Mouse (Mus musculus) 3T3-L1 (cell line): Measurements from ENCODE around the gene Myo1a.
A peak's percentile ranks its signal among the peaks of the same experiment; 100 is the strongest.

Experiments
- DNase-seq: peaks from one replicate; pipeline ENCODE4 v3.0.0-alpha.2; 2015; ENCODE audit warnings: low read depth, low spot score

The Myo1a gene

GRCm38 (mm10) chr10:127674794-127675522, 30.0 kb upstream of the Myo1a start:
- peak; percentile 96 for DNase-seq

DNA sequence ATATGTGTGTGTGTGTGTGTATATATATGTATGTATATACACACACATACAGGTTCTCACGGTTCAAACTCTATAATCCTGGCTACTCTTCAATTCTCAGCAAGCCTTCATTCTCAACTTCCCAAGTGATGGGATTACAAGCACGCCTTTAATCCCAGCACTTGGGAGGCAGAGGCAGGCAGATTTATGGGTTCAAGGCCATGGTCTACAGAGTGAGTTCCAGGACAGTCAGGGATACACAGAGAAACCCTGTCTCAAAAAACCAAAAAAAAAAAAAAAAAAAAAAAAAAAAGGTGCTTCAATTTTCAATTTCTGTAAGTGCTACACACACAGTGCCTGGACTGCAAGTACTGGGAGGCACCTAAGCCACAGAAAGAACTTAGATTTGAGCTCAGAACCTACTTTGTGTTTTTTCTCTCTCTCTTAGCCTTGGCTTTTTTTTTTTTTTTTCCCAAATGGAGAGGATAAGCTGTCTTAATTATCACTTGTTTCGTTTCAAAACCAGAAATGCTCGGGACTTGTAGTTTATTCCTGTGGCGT, 29.0 kb upstream of the Myo1a start:
- peak; percentile 22 for DNase-seq

DNA sequence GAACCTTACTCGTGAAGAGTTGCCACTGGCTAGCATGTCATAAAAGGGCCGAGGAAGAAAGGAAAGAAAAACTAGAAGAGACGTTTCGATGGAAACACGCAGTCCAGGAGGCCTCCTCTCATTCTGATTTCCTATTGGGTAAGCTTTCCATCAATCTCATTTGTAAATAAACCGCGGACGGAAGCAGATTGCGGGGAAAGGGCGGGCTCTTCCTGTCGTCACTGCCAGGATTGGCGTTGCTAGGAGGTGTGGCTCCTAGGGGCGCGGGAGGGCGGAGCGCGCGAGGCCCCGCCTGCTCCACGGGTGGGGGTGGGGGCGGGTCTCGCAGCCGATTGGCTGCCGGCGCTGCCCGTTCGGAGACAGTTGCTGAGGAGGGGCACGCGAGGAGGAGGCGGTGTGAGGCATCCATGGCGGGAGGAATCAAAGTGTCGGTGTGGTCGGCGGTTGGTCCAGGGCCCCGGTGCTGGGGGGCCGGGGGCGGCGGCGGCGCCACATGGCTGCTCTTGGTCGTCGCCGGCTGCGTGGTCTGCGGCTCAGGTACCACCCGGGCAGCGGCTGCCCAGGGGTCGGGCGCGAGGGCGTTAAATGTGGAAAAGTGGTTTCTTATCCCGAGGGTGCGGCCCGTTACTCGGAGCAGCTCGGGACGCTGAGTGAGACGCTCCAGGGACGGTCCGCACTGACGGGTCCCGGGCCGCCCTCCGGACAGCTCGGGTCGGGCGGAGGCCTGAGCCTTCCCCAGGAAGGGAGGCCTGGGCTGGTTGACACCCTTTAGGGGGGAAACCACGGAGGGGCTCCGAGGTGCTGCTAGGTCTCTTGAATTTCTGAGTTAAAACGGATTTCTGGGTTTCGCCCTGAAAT, 28.1 kb upstream of the Myo1a start:
- DNase-seq = peak; percentile 98

DNA sequence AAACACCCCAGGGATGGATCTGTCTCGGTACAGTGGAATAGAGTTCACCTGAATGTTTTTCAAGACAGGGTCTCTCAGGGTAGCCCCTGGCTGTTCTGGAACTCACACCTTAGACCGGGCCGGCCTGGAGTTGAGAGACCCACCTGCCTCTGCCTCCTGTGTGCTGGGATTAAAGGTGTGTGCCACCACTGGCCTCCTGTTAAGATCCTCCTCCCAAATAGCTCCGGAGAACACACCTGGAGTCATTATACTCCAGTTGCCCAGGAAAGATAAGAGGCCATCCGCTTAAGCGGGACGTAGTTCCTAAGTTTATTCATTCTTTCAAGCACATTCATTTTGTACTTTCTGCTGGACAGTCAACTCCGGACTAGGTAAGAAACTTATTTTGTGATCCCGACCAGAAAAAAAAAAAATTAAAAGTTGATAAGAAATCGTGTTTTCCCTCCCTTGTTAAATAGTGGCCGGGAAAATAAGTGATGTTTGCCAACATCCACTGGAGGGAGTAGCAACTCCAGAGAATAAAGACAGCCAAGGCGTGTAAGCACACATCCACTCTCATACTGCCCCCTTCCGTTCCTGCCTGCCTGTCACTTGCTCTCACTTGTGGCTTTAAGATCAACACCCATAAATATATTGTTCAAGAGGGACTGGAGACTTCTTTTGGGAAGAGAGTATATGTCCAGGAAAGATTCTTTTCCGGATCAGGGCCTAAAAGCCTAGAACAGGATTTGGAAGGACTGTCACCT, 27.2 kb upstream of the Myo1a start:
- peak; percentile 95 for DNase-seq

- DNase-seq = no peak
These were observed 25.8 kb upstream of the Myo1a start for GRCm38 (mm10) chr10:127679208-127679607.

DNA sequence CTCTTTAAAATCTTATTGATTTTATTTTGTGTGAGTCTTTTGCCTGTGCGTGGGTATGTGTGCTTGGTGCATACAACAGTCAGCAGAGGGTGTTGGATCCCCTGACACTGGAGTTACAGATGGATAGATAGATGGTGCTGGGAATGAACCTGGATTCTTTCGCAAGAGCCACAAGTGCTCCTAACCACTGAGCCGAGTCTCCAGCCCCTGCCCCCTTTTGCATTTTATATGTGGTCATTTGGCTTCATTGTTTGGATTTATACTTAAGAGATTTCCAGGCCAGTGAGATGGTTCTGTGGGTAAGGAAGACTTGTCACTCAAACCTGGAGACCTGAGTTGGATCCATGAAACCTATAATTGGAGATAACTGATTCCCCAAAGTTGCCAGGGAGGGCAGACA, 25.1 kb upstream of the Myo1a start:
- DNase-seq = no peak

DNA sequence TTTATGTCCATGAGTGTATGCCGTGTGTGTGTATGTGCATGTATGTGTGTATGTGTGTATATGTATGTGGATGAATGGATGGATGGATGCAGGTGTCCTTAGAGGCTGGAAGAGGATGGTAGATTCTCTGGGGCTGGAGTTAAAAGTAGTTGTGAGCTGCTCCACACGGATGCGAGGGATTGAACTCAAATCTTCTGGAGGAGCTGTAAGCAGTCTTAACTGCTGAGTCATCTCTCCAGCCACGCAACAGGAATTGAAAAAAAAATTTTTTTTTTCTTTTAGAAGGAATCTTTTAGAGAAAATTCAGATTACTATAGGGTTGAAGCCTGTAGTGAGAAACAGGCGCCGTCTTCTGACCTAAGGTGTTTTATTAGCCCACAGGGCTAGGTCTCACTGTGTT, 22.1 kb upstream of the Myo1a start:
- DNase-seq = peak; percentile 60

- no peak for DNase-seq
These were observed 13.9 kb upstream of the Myo1a start for GRCm38 (mm10) chr10:127691053-127691452.

GRCm38 (mm10) chr10:127694636-127695035, 10.3 kb upstream of the Myo1a start:
- peak; percentile 55 for DNase-seq

- DNase-seq = no peak
These were observed 9.2 kb upstream of the Myo1a start for GRCm38 (mm10) chr10:127695775-127696174.

DNA sequence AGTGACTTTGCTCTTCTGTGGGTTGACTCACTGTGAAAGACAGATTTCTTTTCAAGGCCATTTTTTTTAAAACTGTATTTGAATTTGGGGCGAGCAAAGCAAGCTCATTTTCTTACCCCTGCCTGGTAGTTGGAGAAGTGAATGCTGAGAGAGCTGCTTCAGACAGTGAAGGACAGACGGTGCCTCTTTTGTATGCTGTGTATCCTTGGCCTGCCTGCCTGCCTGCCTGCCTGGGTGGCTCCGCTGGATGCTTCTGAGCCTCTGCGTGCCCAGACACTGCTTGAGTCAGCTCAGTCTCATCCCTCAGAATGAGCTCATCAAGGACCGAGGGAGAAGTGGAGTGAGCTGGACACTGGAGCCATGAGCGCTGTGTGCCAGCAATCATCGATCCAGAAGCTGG, 6.0 kb upstream of the Myo1a start:
- no peak for DNase-seq

DNA sequence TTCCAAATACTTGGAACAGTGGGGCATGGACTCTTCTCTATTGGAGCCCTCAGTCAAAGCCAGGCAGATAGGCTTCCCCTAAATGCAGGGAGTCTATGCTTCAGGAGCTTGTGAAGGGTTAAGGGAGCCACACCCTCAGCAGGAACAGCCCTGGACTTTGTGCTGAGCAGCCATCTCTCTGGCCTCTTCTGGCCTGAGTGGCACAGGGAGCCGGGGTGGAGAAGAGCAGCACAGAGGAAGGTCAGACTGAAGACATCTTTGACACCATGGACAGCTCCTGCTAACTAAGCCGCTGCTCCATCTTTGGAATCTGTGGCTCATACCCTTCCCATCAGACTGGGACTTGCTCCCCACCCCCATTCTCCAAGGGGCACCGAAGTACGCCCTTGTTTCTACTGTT, 1.7 kb upstream of the Myo1a start:
- DNase-seq = peak; percentile 29

DNA sequence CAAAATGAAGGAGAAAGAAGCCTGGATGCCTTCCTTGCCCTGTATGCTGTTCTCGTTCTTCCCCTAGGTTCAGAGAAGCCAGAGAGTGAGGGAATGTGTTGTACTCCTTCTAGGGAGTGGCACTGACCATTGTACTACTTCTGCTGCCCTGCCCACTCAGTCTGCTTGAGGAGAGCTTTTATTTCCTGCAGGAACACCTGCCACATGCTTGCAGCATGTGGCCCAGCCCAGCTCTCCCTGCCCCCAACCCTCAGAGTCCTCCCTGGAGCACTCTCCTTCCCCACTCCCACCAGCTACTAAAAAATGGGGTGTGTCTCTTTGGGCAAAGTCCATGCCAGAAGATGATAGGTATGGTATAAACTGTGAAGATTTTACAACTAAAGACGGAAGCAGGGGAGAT, 677 bp upstream of the Myo1a start:
- no peak for DNase-seq

DNA sequence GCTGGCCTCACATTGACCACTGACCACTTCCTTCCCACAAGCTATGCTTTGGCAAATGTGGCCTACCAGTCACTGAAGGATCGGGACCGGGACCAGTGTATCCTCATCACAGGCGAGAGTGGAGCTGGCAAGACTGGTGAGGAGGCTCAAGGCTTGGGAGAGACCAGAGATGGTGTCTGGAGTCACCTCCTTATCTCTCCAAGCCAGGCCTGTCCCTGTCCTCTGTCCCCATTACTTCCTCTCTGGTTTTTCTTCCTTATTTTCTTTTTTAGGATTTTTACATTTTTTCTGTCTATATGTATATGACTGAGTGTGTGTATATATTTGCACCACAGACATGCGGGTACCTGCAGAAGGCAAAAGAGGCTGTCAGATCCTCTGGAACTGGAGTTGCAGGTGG, 813 bp downstream of the Myo1a start:
- no peak for DNase-seq

DNA sequence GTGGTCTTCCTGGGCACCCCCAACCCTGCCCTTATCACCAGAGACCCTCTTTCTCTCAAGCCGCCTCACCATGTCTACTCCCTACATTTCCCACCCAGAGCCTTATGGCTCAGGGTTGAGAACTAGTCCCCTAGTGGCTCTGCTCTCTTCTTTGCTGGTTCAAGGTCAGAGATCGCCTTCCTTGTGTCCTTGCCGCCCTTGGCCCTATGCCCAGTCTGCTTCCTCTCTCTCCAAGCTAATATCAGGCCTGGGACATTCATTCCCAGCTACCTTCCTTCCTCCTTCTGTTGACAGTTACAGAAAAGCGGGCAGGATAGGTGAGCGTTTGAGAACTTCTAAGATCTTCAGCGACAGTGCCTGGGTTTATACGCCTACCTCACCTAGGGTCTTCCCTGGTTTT, 2.8 kb downstream of the Myo1a start:
- DNase-seq = no peak

DNA sequence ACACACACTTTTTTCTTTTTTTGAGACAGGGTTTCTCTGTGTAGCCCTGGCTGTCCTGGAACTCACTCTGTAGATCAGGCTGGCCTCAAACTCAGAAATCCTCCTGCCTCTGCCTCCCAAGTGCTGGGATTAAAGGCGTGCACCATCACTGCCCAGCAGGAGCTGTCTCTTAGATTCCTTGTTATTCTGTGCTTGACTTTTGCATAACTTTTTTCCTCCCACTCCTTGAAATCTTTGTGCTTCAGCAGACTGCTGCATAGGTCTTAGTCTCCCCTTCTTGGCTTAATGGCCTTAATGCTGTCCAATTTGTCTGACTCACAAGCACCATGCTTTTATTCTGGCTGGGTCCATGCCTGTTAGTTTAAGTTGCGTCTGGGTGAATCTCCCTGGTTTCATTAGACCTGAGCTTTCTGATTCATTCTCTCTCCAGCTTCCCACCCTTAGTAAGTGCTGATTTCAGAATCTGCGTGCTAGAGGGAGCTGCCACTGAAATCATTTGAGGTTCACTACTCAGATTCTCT, 3.9 kb downstream of the Myo1a start:
- no peak for DNase-seq

- DNase-seq = no peak
These were observed 5.4 kb downstream of the Myo1a start for GRCm38 (mm10) chr10:127710331-127710730.

DNA sequence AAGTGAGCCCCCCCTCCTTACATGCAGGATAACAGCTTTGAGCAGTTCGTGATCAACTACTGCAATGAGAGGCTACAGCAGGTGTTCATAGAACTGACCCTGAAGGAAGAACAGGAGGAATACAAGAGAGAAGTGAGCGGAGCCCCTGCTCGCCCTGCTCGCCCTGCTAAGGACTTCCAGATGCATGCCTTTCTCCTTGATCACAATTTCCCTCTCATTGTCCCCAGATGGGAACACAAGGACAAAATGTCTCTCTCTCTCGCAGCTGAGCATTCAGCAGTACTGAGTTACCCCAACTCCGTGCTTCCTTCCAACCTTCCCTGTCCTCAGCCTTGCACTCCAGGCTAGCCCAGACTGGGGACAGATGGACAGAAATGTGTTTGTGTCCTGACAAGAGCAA, 7.8 kb downstream of the Myo1a start:
- DNase-seq = no peak

GRCm38 (mm10) chr10:127721671-127722418, 16.9 kb downstream of the Myo1a start:
- DNase-seq = no peak

DNA sequence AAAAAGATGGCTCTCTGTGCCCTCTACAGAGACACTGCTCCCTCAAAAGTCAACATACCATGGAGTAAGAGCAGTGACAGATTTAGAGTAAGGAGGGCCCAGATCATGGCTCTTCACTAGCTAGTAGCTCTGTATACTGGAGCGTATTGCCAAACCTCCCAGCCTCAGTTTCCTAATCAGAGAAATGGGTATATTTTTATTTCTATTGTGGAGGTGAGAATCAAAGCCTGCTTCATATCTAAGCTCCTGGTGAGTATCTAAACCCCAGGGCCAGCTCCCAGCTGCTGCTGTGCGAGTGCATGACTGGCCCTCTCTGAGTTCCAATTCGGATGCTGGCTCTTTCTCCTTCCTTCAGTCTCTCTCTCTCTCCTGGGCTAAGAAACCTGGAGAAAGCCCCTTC, 19.2 kb downstream of the Myo1a start, which contains the start of gene Tac2:
Gene Tac2, plus strand, starts transcription at position 301 of the 400 bp plus-strand sequence.
- no peak for DNase-seq

DNA sequence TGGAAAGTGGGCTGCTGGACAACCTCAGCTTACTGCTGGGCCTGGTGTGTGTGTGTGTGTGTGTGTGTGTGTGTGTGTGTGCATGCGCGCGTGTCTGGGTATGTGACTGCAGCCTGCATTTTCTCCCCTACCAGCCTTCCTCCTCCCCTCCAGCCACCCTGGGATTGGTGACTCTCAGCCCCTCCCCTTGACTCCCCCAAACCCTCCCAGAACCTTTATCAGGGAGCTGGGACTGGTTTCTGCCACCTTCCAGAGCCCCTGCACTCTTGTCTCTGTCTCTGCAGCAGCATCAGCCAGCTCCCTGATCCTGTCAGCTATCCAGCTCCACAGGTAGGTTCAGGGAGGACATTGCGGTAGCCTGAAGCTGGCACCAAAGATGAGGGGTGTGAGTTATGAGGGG, 20.2 kb downstream of the Myo1a start:
- DNase-seq = no peak
